Mouse (Mus musculus) lung, embryonic 16.5 days (tissue): Measurements from ENCODE around the gene Tenm3. TPM values are rescaled to one million over a fixed set of nuclear protein-coding genes. Genes with fewer than 3 reads are reported as not detected.

ENCODE experiments used
- ATAC-seq: fragments of 200-750 bp; cut with Nextera tagmentation; 2 replicates; pipeline ENCODE4 v1.8.0; 2017; ENCODE audit warnings: low read depth, mild to moderate bottlenecking, moderate library complexity
- H3K27ac ChIP-seq: fragments of 300-500 bp; sonication (generic); 2 replicates; pipeline ENCODE4 v1.5.1; 2014; ENCODE audit warnings: mild to moderate bottlenecking, control low read depth, low read length
- H3K27me3 ChIP-seq: fragments of 300-500 bp; sonication (generic); 2 replicates; pipeline ENCODE4 v1.6.1; 2014; ENCODE audit warnings: low read depth, low read length, mixed read lengths; ENCODE audit not compliant: control insufficient read depth, insufficient read depth
- H3K36me3 ChIP-seq: fragments of 300-500 bp; sonication (generic); 2 replicates; pipeline ENCODE4 v1.6.1; 2014; ENCODE audit warnings: low read length; ENCODE audit not compliant: control insufficient read depth, insufficient read depth
- H3K4me1 ChIP-seq: fragments of 300-500 bp; sonication (generic); replicated peaks from 2 replicates; pipeline ENCODE4 v1.6.1; 2014; ENCODE audit warnings: low read length, mixed read lengths; ENCODE audit not compliant: control insufficient read depth, insufficient read depth
- H3K4me2 ChIP-seq: fragments of 300-500 bp; sonication (generic); 2 replicates; pipeline ENCODE4 v1.6.1; 2014; ENCODE audit warnings: low read depth, low read length, control low read depth
- H3K4me3 ChIP-seq: fragments of 300-500 bp; sonication (generic); 2 replicates; pipeline ENCODE4 v1.5.1; 2014; ENCODE audit warnings: mild to moderate bottlenecking, low read length, control low read depth
- H3K9ac ChIP-seq: fragments of 300-500 bp; sonication (generic); 2 replicates; pipeline ENCODE4 v1.6.1; 2014; ENCODE audit warnings: low read length, control low read depth
- H3K9me3 ChIP-seq: fragments of 300-500 bp; sonication (generic); 2 replicates; pipeline ENCODE4 v1.6.1; 2016; ENCODE audit warnings: low read length; ENCODE audit not compliant: control insufficient read depth
- WGBS: fragments of 180-500 bp; shearing (Covaris S2); extraction: QIAGEN DNeasy Blood & Tissue Kit; methylation state at CpG from one replicate; pipeline ENCODE4 v1.1.7; 2014; 5-methylcytosine and 5-hydroxymethylcytosine counted together
- polyA plus RNA-seq: library from polyadenylated mRNA; unstranded; fragments of >200 nt; fragmentation: Nextera tagmentation; extraction: Ambion mirVana; gene quantifications from 2 replicates; pipeline ENCODE4 v1.2.1, GENCODE M21; 2015

The Tenm3 gene
- polyA plus RNA-seq, 1 experiment from 2014 or later = 4.1 TPM

GRCm38 (mm10) chr8:48672471-48672870 lies 171.3 kb downstream of the Tenm3 start:
- H3K4me2 ChIP-seq = no peak overlapping the region
- no peak overlapping the region for H3K27ac ChIP-seq
- no peaks in the 10 kb centered on the region for H3K9me3 ChIP-seq
- no peak overlapping the region for H3K9ac ChIP-seq
- H3K27me3 ChIP-seq = no peaks in the 10 kb centered on the region
- H3K4me3 ChIP-seq = no peak overlapping the region
- ATAC-seq = no peak
- no peaks in the 10 kb centered on the region; the same call in 1 of the 2 replicates for H3K4me1 ChIP-seq
- 84% methylated on average over 11 of the region's 11 CpGs for WGBS
- no peaks in the 10 kb centered on the region for H3K36me3 ChIP-seq

DNA sequence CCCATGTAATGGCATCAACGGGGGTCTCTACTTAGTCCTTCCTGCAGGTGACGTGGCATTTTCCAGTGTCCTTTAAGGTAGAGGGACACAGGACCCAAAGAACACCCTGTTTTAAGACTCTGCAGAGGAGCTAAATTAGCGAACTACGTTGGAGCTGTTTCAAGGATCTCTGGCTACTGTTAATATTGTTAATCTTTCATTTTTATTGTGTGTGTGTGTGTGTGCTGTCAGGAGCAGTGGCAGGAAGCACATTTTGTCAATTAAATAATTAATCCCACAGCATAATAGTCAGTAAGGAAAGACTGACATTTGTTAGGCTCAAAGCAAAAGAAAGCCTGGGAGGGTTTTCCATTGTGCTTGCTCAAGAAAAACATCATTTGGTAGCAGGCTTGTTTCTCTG lies 172.4 kb downstream of the Tenm3 start:
- Histone ChIP-seq H3K9me3 (no peaks in the 10 kb centered on the region), H3K4me1 (no peaks in the 10 kb centered on the region; the same call in 1 of the 2 replicates), H3K27ac (no peak overlapping the region), H3K27me3 (no peaks in the 10 kb centered on the region), H3K4me2 (no peak overlapping the region), H3K36me3 (no peaks in the 10 kb centered on the region), H3K4me3 (no peak overlapping the region), H3K9ac (no peak overlapping the region)
- no peak for ATAC-seq
- WGBS = 52% methylated on average over 4 of the region's 4 CpGs

- no peak overlapping the region for H3K4me3 ChIP-seq
- H3K4me1 ChIP-seq = no peaks in the 10 kb centered on the region; the same call in 1 of the 2 replicates
- WGBS = 44% methylated on average over 3 of the region's 3 CpGs
- no peaks in the 10 kb centered on the region for H3K9me3 ChIP-seq
- no peaks in the 10 kb centered on the region for H3K36me3 ChIP-seq
- no peak overlapping the region for H3K27ac ChIP-seq
- H3K27me3 ChIP-seq = no peaks in the 10 kb centered on the region
- H3K4me2 ChIP-seq = no peak overlapping the region
- ATAC-seq = 0 out of 2 replicates have a peak, but pooled peaks have one; percentile 12
- no peak overlapping the region for H3K9ac ChIP-seq
Measured at GRCm38 (mm10) chr8:48670895-48671294, 172.9 kb downstream of the Tenm3 start.

DNA sequence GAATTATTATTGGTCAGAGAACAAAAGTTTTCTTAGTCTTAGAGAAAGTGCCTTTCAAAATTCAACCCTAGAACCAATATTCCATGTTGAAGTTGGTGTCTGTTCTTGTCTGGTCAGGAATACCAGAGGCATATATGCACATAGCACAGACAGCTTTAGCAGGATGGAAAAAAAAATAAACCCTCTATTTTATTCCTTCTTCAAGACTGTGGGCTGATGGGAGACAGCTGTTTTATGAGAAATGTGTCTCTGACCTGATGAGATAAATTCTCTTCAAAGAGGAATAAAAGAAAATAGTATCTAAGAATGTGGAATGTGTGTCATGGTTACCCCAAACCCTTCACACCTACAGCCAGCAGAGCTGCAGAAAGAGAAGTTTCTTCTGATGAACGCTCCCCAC lies 173.4 kb downstream of the Tenm3 start:
- Histone ChIP-seq H3K4me2 (no peak overlapping the region), H3K36me3 (no peaks in the 10 kb centered on the region), H3K27ac (no peak overlapping the region), H3K4me3 (no peak overlapping the region), H3K9ac (no peak overlapping the region), H3K27me3 (no peaks in the 10 kb centered on the region), H3K9me3 (no peaks in the 10 kb centered on the region), H3K4me1 (no peaks in the 10 kb centered on the region; the same call in 1 of the 2 replicates)
- peak; percentile 72 for ATAC-seq
- 31% methylated on average over 1 of the region's 1 CpGs for WGBS

DNA sequence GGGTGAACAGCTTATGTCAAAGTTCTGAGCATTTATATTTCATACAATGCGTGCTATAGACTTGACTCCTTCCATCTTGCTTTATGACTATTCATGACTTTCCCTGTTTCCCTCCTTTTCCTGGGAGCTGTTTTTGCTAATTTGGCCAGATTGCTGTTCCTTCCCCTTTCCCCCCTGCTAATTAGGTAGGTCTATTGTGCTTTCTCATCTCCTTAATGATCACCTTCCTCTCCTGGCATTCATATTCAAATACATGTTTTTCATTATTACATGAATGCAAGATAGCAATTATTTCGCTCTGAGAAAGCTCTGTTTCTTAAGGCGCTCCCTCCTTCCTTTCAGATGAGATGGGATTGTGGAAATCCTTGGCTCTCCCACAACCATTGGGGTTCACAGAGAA lies 178.6 kb downstream of the Tenm3 start:
- no peak overlapping the region for H3K4me3 ChIP-seq
- H3K36me3 ChIP-seq = no peaks in the 10 kb centered on the region
- no peaks in the 10 kb centered on the region for H3K27me3 ChIP-seq
- H3K9me3 ChIP-seq = no peaks in the 10 kb centered on the region
- no peak overlapping the region for H3K27ac ChIP-seq
- H3K9ac ChIP-seq = no peak overlapping the region
- no peak for ATAC-seq
- WGBS = 90% methylated on average over 3 of the region's 3 CpGs
- no peaks in the 10 kb centered on the region; the same call in 1 of the 2 replicates for H3K4me1 ChIP-seq
- no peak overlapping the region for H3K4me2 ChIP-seq

GRCm38 (mm10) chr8:48659226-48659625 lies 184.5 kb downstream of the Tenm3 start:
- Histone ChIP-seq H3K36me3 (no peaks in the 10 kb centered on the region), H3K4me3 (no peak overlapping the region), H3K27ac (no peak overlapping the region), H3K9ac (no peak overlapping the region), H3K4me1 (no peaks in the 10 kb centered on the region), H3K9me3 (no peaks in the 10 kb centered on the region), H3K27me3 (no peaks in the 10 kb centered on the region), H3K4me2 (no peak overlapping the region)
- 71% methylated on average over 1 of the region's 1 CpGs for WGBS
- ATAC-seq = no peak

- Histone ChIP-seq H3K36me3 (no peaks in the 10 kb centered on the region), H3K27ac (no peak overlapping the region), H3K9ac (no peak overlapping the region), H3K27me3 (no peaks in the 10 kb centered on the region), H3K4me2 (no peak overlapping the region), H3K4me1 (no peaks in the 10 kb centered on the region), H3K4me3 (no peak overlapping the region), H3K9me3 (no peaks in the 10 kb centered on the region)
- 57% methylated on average over 15 of the region's 15 CpGs for WGBS
- no peak for ATAC-seq
Measured at GRCm38 (mm10) chr8:48655381-48656043, 188.2 kb downstream of the Tenm3 start.

- H3K4me2 ChIP-seq = no peak overlapping the region
- H3K4me1 ChIP-seq = no peaks in the 10 kb centered on the region
- no peaks in the 10 kb centered on the region for H3K36me3 ChIP-seq
- ATAC-seq = no peak
- no peak overlapping the region for H3K4me3 ChIP-seq
- H3K9ac ChIP-seq = no peak overlapping the region
- H3K27ac ChIP-seq = no peak overlapping the region
- no peaks in the 10 kb centered on the region for H3K27me3 ChIP-seq
- no peaks in the 10 kb centered on the region for H3K9me3 ChIP-seq
- WGBS = 88% methylated on average over 7 of the region's 7 CpGs
Measured at GRCm38 (mm10) chr8:48649845-48650244, 193.9 kb downstream of the Tenm3 start.

GRCm38 (mm10) chr8:48649415-48649814 lies 194.3 kb downstream of the Tenm3 start:
- Histone ChIP-seq H3K4me1 (no peaks in the 10 kb centered on the region), H3K36me3 (no peaks in the 10 kb centered on the region), H3K4me3 (no peak overlapping the region), H3K27me3 (no peaks in the 10 kb centered on the region), H3K4me2 (no peak overlapping the region), H3K9ac (no peak overlapping the region), H3K27ac (no peak overlapping the region), H3K9me3 (no peaks in the 10 kb centered on the region)
- ATAC-seq = peak; percentile 57
- 47% methylated on average over 7 of the region's 7 CpGs for WGBS
